Mouse (Mus musculus) layer of hippocampus, postnatal 14 days (tissue): ENCODE results near the gene Igfn1. TPM values are rescaled to one million over a fixed set of nuclear protein-coding genes. Genes with fewer than 3 reads are reported as not detected.

Source experiments
- DNase-seq, 2 experiments: peaks; one replicate each; pipeline ENCODE4 v3.0.0; 2021 to 2022; ENCODE audit warnings: low spot score in 2 of 2, mixed read lengths in 1 of 2
- long read RNA-seq, 2 experiments: library from polyadenylated mRNA; stranded (forward); transcript quantifications; one replicate each; pipeline ENCODE4 v2.0.0; 2021
- total RNA-seq, 2 experiments: library from RNA; stranded (reverse); gene quantifications; 2 replicates each; pipeline ENCODE4 v1.2.3; 2021

Gene Igfn1
- total RNA-seq = under 1 TPM; 0.19 to 0.62 TPM
- long read RNA-seq, experiment 1 = 0 reads
- long read RNA-seq, experiment 2 = 0 reads

DNA sequence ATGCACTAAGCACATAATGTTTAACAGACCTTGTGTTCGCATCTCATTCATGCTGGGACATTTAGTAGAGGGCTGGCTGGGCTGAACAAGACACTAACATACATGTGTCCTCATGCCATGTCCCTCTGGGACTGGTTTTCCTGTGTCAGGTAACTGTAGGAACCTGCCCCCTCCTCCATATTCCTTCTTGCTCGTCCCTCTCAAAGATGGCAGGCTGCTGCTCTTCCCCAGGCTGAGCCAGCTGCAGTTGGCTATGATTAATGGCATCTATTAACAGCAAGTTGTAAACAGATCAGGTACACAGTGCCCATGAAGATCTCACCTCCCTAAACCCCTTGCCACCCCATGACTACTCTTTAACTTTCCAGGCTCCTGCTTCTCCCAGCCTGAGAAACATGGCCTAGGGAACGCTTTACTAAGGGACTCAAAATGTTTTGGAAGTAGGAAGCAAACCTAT lies at the start of gene Igfn1:
Gene Igfn1 (minus strand): TSS at position 51 of the 457 bp plus-strand sequence.
- DNase-seq = no peak

GRCm38 (mm10) chr1:136055771-136056170 lies 49.6 kb upstream of the Igfn1 start:
- peak; percentile 56 to 66 for DNase-seq

DNA sequence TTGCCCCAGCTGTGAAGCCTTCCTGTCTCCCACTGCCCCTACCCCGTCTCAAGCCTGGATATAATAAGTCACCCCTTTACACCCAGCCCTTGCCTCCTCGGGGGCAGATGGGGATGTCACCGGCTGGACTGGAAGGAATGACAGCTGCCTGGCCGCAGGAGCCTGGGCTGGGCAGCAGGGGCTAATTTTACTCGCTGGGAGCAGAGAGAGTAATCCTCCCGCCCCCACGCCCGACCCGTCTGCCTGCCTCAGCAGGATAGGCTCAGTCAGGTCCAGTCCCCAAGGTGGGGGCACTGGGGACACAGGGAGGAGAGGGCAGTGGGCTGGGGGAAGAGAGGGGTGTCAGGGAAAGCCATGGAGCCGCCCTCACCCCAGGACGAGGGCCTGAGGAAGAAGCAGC lies 46.4 kb upstream of the Igfn1 start, which contains the start of gene Cacna1s:
Gene Cacna1s (plus strand): TSS at position 204 of the 400 bp plus-strand sequence.
- DNase-seq = no peak

DNA sequence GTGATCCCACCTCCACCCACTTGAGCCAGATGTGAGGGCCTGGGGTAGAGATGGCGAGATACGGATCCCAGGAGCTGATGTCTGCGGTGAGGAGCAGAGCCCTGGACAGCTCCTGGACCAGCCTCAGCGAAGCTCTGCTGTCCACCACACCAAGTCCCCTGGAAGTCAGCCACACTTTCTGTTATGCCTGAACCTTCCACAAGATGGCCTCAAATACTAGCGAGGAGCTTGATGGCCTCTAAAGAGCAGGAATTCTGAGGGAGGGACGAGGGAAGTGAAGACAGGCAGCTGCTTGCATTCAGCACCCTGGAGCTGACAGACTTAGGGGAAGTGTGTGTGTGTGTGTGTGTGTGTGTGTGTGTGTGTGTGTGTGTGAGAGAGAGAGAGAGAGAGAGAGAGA lies 45.3 kb upstream of the Igfn1 start:
- peak; percentile 73 to 89 for DNase-seq

- no peak for DNase-seq
Observed at GRCm38 (mm10) chr1:136051013-136051315, 44.8 kb upstream of the Igfn1 start.

DNA sequence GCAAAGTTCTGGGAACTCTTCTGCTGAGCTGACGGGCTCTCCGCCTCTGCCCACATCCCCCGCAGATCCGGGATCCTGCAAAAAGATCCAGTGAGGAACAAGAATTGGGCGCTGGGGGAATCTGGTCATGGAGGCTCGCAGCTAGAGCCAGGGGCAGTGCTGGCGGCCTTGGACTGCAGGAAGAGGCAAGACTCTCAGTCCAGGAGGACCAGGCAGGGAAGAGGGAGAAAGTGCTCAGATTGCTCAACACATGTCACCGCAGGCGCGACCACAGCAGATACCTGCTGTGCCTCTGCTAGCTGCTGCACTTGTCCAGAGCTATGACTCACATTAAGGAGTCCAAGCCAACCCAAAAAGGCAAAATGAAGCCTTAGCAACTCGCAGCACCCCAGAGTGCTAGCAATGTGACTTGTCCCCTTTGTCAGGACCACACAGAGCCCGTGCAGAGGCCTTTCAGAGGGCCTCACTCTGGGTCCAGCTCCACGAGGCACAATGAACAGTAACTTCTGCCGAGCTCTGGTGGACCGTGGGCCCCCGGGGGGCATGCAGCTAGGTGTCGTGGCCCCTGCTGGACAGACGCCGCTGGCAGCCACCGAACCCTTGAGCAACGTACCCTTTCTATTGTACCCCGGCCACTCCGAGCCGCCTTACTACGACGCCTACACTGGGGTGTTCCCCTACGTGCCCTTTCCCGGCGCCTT lies 44.3 kb upstream of the Igfn1 start, which contains the start of gene Ascl5:
Gene Ascl5 (plus strand): TSS at position 493 of the 701 bp plus-strand sequence.
- DNase-seq = no peak

DNA sequence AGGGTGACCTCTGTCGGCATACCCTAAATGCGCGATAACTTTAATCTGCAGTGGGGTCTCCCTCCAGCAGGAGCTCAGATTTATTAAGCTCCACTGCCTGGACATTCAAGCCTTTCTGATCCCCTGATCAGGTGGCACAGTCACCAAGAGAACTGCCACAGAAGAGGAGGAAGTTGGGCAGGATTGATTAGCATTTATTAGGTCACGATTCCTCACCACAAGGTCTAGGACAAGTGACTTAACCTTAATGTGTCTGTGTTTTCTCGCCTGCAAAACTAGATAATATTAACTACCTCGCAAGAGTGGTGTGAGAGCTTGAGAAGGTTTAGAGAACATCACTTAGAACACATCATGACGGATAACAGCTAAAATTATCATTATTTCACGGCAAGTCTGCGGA lies 41.8 kb upstream of the Igfn1 start:
- no peak for DNase-seq

- no peak for DNase-seq
Observed at GRCm38 (mm10) chr1:136047432-136047831, 41.3 kb upstream of the Igfn1 start.

- peak; percentile 61 to 66 for DNase-seq
Observed at GRCm38 (mm10) chr1:136045774-136046173, 39.6 kb upstream of the Igfn1 start.

GRCm38 (mm10) chr1:136040874-136041273 lies 34.7 kb upstream of the Igfn1 start:
- no peak for DNase-seq

DNA sequence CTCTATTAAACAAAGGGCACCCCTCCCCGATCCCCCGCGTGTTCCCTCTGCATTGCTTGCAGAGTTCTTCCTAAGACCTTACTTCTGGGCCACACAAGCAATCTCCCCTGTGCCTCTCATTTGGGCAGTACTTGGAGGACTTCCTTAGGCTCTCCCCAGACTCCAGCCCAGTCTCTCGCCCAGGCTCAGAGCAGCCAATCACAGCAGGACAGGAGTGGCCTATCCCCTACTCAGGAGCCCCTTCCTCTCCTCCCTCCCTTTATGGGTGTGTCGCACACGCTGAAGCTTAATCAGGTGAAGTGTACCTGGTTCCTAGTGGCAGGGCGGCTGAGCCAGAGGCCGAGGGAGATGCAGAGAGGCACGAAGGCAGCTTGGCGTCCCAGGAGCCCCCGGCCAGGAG lies 34.3 kb upstream of the Igfn1 start:
- no peak for DNase-seq

- DNase-seq = no peak
Observed at GRCm38 (mm10) chr1:136038746-136039538, 32.8 kb upstream of the Igfn1 start.

DNA sequence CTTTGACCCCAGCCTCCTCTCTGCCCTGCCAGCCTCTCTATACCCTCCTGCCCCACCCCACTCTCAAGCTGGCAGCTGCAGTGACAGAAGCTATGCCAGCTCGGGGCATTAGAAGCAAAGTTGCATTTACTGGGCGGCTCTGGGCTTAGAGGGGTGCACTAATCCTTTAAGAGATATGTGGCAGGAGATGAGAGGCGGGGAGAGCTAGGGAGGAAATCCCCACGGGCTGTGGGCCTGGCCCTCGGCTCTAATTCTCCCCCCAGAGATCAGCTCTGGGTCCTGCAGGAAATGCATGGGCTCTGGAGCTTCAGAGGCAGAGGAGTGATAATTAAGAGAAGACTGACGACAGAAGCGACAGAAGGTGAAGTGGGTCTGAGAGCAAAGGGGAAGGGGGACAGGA lies 26.8 kb upstream of the Igfn1 start:
- DNase-seq = no peak

- DNase-seq = no peak
Observed at GRCm38 (mm10) chr1:136031697-136032096, 25.6 kb upstream of the Igfn1 start.

DNA sequence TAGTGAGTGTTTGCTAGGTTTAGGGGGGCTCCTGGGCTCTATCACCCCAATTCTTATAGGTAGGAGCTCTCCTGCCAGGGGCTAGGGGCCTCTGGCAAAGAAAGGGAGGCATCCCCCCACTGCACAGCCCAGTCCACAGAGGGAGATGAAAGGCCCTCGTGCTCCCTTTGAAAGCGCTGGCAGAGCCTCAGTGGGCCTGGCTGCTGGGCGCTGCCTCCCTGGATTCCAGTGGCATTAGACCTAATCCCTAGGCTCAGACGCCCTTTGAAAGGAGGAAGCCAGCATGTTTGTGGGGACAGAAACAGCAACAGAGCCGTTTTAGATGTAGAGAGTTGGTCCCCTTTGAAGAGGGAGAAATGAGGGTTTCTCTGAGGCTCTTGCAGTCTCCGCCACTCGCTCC lies 24.1 kb upstream of the Igfn1 start:
- no peak for DNase-seq

DNA sequence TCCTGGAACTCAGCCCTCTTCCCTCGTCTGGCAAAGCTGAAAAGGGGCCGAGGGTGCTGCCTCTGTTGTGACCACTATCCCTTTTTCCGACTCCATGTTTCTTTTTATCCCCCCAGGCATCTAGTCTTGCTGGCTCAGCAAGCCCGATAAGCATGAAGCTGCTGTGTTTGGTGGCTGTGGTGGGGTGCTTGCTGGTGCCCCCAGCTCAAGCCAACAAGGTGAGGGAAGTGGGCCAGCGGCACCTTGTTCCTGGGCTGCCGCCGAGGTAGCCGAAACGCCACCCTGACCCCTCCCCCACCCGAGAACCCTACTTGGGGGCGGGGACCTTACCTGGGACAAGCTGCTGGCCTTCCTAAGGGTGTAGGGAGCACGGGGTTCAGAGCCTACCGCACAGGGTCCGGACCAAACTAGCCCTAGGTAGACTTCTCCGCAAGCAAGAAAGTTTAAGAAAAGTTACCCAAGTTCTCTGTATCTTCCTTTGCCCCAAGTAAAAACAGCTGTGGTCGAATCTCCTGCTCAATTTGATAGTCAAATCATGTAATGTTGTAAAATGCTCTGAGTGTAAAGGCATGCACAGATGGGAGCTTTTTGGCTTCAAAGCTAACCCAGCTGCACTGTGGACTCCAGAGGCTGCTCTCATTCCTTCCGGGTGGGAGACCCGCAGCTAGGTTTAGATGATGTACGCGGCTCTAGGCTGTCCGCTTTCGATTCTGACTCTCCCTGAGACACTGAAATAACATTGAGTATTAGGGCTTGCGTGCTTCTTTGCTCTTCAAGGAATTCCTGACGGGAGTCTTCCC lies 12.4 kb upstream of the Igfn1 start:
- no peak for DNase-seq

GRCm38 (mm10) chr1:136017907-136018313 lies 11.8 kb upstream of the Igfn1 start:
- DNase-seq = peak; percentile 91 to 97

DNA sequence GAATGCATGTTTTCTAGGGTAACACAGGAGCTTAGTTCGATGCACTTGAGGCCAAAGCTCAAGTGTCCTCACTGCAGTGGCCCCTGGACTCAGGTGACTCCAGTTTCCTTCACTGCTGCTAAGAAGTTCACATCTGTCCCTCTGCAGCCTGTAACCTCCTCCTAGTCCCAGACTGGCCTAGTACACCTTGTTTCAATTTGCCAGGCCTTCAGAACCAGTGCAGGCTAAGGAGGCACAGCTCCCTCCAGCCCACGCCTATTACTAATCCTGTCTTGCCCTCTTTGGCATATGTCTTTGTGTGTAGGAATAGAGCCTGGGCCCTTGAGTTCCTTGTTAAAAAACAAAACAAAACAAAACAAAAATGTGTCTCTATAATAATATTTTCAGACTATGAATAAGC lies 11.2 kb upstream of the Igfn1 start:
- no peak for DNase-seq

DNA sequence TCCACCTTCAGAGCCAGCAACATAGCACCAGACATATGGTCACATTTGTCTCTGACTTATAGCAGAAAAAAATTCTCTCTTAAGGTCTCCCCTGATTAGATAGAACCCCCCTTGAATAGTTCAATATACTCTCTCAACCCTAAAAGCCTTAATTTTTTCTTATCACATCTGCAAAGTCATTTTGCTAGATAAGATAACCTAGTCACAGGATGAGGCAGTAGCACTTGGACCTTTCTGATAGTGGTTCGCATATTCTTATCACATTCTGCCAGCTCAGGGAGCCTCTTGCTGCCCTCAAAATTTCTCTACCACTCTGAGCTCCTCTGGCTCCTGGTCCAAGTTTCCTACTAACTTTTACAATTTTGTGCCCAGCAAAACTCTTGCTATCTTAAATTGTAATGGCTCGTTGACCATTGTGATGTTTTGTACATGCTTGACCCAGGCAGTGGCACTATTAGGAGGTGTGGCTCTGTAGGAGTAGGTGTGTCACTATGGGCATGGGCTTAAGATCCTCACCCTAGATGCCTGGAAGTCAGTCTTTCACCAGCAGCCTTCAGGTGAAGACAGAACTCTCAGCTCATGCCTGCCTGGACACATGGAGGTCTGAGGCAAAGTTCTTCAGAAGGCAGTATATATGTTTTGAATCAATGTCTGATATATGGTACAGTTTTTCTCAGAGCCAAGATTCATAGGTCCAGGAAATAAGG lies 8.8 kb upstream of the Igfn1 start:
- no peak for DNase-seq

DNA sequence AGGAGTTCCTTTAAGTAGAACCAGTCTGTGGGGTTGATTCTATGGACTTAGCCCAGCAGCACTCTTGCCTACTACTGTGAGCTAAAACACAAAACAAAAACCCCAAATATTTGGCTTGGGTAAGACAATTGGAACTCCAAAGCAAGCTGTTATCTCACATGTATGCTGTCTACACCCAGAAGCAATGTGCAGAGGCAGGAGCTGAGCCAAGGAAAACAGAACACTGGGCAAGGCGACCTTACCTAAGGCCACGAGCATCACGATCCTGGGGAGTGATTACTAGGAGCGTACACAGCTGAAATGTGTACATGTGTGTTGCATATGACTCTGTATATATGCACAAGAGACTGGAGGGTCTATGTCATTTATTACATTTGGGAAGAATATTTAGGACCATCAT lies 7.4 kb upstream of the Igfn1 start:
- DNase-seq = no peak

DNA sequence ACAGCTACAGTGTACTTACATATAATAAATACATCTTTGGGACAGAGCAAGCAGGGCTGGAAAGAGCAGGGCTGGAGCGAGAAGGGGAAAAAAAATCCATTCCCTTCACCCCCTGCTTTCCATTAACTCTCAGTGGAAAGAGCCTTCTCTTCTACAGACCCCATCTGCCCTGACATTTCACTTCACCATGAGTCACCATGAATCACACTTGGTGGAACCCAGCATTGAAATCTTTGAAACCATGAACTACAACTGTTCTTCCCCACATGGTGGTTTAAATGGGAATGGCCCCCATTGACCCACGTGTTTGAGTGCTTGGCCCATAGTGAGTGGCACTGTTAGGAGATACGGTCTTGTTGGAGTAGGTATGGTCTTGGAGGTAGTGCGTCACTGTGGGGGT lies 4.1 kb upstream of the Igfn1 start:
- DNase-seq = no peak
